Mouse (Mus musculus): ENCODE data around the gene Maml1.
A peak's percentile ranks its signal among the peaks of the same experiment; 100 is the strongest.
"Not testable (repeated sequence)": the region's sequence is repeated elsewhere in the genome, so short reads cannot be mapped to it uniquely, and the experiment has no call there.

Maml1 gene

GRCm38 (mm10) chr11:50292190-50292855 lies at the start of gene Maml1:
TSS of gene Maml1 (minus strand) at chr11:50292311.
- DNase-seq: peak; percentile 98

- no peak for DNase-seq
These were observed 44.8 kb upstream of the Maml1 start for GRCm38 (mm10) chr11:50336891-50337290.

- no peak for DNase-seq
These were observed 44.0 kb upstream of the Maml1 start for GRCm38 (mm10) chr11:50336126-50336525.

GRCm38 (mm10) chr11:50333181-50333580 lies 41.1 kb upstream of the Maml1 start:
- no peak for DNase-seq

DNA sequence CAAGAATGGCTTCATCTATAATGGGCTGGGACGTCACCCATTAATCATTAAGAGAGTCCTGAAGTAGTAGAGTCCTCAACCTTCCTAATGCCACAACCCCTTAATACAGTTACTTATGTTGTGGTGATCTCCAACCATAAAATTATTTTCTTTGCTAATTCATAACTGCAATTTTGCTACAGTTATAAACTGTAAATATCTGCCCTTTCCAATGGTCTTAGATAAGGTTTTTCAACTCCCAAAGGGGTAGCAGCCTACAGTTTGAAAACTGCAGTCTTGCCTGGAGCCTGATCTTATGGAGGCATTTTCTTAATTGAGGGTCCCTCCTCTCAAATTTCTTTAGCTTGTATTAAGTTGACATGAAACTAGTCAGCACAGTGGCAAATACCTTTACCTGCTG lies 37.3 kb upstream of the Maml1 start:
- DNase-seq: no peak

- DNase-seq: no peak
These were observed 36.0 kb upstream of the Maml1 start for GRCm38 (mm10) chr11:50328075-50328625.

GRCm38 (mm10) chr11:50326302-50326966 lies 34.3 kb upstream of the Maml1 start:
- DNase-seq: no peak

GRCm38 (mm10) chr11:50325496-50326301 lies 33.6 kb upstream of the Maml1 start, which contains the start of gene Canx:
TSS of gene Canx (minus strand) at chr11:50325673.
- DNase-seq: peak; percentile 99

DNA sequence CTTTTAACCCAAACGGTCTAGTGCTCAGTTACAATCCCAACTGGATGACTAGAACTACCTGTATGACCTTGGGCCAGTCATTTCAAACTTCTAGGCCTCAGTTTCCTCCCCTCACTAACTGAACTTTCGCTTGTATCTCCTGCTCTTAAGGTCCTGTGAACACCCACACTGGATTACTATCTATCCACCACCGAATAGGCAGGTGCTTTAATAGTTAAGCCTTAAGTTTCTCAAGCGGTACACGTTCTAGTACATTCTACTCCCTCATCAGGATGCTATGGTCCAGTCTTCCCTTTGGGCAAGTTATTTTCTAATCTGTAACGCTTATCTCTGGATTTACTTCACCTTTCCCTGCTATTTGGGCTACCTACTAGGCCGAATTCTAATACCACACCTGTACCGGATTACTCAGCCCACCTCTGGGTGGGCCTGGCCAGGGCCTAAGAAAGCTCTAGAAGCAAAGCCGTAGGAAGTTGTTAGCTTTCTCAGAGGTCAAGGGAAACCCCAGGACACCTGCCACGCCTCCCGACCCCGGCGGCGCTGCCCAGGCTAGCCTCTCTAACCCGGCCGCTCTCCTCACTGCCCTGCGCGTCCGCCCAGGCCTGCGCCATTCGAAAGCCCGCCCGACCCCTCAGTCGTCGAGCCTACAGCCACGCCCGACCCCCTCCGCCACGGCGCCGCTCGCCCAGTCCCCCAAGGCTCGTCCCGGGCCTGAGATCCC lies 32.8 kb upstream of the Maml1 start:
- no peak for DNase-seq

- DNase-seq: no peak
These were observed 31.7 kb upstream of the Maml1 start for GRCm38 (mm10) chr11:50323843-50324242.

GRCm38 (mm10) chr11:50322345-50322744 lies 30.2 kb upstream of the Maml1 start:
- DNase-seq: no peak

- no peak for DNase-seq
These were observed 29.1 kb upstream of the Maml1 start for GRCm38 (mm10) chr11:50321239-50321638.

GRCm38 (mm10) chr11:50319343-50319742 lies 27.2 kb upstream of the Maml1 start:
- DNase-seq: not testable (repeated sequence)

DNA sequence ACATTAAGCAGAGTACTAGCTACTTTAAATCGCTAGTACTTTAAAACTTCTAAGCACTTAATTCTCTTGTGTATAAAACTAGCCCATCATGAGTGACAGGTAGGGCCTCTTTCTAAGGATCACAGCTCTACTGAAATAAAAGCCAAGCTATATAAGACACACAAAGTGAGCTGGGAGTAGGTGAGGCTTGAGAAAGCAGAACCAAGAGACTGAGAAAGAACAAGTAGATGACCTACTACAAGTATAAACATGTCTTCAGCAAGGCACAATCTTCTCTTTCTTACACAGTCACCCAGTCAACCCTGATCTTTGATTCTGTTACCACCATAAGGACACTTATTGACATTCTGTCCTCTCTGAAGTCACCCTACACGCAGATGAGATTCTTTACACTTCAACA lies 20.7 kb upstream of the Maml1 start:
- DNase-seq: no peak

- no peak for DNase-seq
These were observed 11.3 kb upstream of the Maml1 start for GRCm38 (mm10) chr11:50303406-50303805.

DNA sequence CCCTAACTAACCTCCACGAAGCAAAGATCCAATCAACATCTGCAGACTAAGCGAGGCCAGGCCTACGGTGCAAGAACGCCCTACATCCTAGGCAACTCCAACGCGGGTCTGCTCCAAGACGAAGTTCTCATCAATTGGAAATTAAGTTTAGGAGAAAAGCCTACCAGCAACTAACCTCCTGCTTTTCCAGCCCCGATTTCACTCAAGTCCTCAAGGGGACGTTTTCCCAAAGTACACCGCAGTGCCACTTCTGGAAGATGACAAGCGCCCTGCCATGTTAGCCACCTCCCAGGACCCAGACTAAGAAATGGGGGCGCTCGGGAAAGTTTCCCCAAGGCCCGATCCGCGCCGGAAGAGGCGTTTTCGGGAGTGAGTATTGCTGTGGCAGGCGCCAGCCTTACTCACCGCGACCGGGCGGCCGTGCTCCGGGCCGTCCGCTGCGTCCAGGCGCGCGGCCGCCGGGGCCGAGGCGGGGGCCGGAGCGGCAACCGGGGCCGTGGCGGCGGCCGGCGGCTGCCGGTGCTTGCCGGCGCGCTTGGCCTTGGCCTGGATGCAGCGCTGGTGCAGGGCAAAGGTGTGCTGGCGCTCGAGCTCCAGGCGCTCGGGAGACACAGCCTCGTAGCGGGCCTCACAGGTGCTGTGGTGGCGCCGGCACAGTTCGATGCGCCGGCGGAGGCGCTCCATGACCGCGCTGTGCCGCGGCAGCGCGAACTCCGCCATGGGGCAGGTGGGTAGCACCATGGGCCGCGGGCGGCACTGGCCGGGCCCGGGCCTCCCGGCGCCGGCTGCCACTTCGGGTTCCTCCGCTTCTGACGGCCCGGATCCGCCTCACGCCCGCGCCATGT lies 568 bp downstream of the Maml1 start:
- DNase-seq: peak; percentile 67

GRCm38 (mm10) chr11:50290486-50291225 lies 1.5 kb downstream of the Maml1 start:
- DNase-seq: no peak

- no peak for DNase-seq
These were observed 5.7 kb downstream of the Maml1 start for GRCm38 (mm10) chr11:50286428-50286827.

GRCm38 (mm10) chr11:50285696-50286095 lies 6.4 kb downstream of the Maml1 start:
- no peak for DNase-seq

GRCm38 (mm10) chr11:50285263-50285662 lies 6.8 kb downstream of the Maml1 start:
- no peak for DNase-seq

- DNase-seq: peak; percentile 0
These were observed 12.1 kb downstream of the Maml1 start for GRCm38 (mm10) chr11:50280053-50280452.

All from lung, postnatal 10 days (tissue).